In the genomic region with DNA sequence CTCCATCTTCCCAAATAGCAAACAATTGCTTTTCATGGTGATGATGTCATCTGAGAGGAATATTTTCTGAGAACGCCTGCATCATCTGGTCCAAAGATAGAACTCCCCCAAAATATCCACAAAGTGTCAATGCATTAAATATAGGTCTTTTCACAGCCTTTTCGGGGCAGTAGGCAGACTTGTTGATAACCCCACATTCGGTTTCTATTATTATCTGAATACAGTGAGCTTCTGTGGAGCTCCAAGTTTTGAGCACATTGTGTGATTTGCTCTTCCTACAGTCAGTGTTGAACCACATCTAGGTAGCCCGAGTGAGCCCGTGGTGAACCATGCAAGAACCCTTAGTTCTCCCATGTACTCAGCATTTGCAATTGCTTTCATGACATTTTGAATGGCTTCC, we compare ENCODE assay signal across 23 mouse cellular contexts.
"Had no signal": no experiment of that assay in that cellular context is flagged by ENCODE, and none has a peak within 500 bp of the region (broad histone marks: within the 10 kb centered on the region; RNA-seq: fewer than 3 reads in every experiment).

No protein-coding gene starts in this region.

- DNase-seq: gastrocnemius, adult 2 months; gastrocnemius, postnatal 10 days; gastrocnemius, postnatal 25 days; heart, adult 18-20 months; heart, postnatal 10 days; heart, postnatal 4 days; kidney, adult 18-20 months; kidney, adult 8-10 months; kidney, postnatal 10 days; kidney, postnatal 25 days; kidney, postnatal 4 days; liver; liver, embryonic 13.5 days; liver, postnatal 0 days had no signal

- H3K27ac ChIP-seq: gastrocnemius, adult 2 months; heart, embryonic 10.5 days; hindbrain, embryonic 10.5 days; hindbrain, embryonic 12.5 days; hindbrain, embryonic 14.5 days; intestine, embryonic 15.5 days; limb, embryonic 10.5 days; limb, embryonic 12.5 days; liver, embryonic 13.5 days; liver, embryonic 15.5 days had no signal

- H3K4me3 ChIP-seq: gastrocnemius, adult 2 months; heart, embryonic 10.5 days; heart, embryonic 12.5 days; hindbrain, embryonic 10.5 days; hindbrain, embryonic 12.5 days; intestine, embryonic 15.5 days; limb, embryonic 10.5 days; limb, embryonic 12.5 days; liver, embryonic 13.5 days; liver, embryonic 15.5 days had no signal
